8 mouse cellular contexts compared by ENCODE assay signal in the genomic region with DNA sequence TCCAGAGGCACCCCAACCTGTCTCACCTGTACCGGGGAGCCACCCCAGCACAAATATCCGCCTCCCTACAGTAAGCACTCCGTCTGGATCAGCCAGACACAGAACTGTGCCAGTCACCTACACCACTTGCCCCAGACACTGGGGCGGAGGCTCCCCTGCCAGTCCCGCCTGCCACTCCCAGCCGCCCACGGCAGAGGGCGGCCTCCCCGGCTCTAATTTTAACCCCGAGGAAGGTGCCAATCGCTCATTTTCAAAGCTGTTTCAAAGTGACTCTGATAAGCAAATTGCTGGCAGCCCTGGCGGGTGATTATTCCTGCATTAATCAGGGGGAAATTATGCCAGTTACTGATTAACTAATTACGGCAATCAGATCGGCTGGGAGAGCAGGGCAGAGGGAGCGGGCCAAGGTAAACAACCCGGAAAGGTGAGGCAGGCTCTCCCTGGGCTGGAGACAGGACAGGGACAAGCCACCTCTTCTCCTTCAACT. TPM values are rescaled to one million over a fixed set of nuclear protein-coding genes. Genes with fewer than 3 reads are reported as not detected.
A peak's percentile ranks its signal among the peaks of the same experiment; 100 is the strongest.
DNase-seq lines count a peak whose midpoint lies in the region; TF ChIP-seq lines count a peak whose summit lies in the region.

No protein-coding gene starts in this region.

- TF ChIP-seq CTCF in MEL (IDR thresholded peaks at IDR 0.05 in 2 of 3, conservative IDR thresholded peaks at IDR 0.05 in 1 of 3; ENCODE audit: control insufficient read depth in 1 of 3, insufficient read depth in 1 of 3, low read depth in 2 of 3, low read length in 3 of 3, poor library complexity in 1 of 3, severe bottlenecking in 1 of 3), result peak; percentile 26 to 61 (median 50); a peak in 5 of 6 replicates

- H3K36me3 ChIP-seq in MEL (ENCODE audit: control insufficient read depth in 1 of 2, insufficient read depth in 2 of 2, low read length in 2 of 2), result peaks cover 0 to 7% of the 10 kb centered on the region in 2 experiments; a peak in 2 of 4 replicates
- no peaks in the 10 kb centered on the region for H3K36me3 ChIP-seq in limb, embryonic 10.5 days

- H3K27me3 ChIP-seq in MEL (ENCODE audit: control insufficient read depth in 1 of 2, insufficient read depth in 2 of 2, low read length in 2 of 2), result no peaks in the 10 kb centered on the region
- H3K27me3 ChIP-seq in limb, embryonic 10.5 days (ENCODE audit: low read depth, poor library complexity, severe bottlenecking), result peaks cover 34% of the 10 kb centered on the region

- H3K27ac ChIP-seq in MEL (ENCODE audit: control insufficient read depth, low read depth, low read length), result no peak overlapping the region
- H3K27ac ChIP-seq in limb, embryonic 10.5 days, result no peak overlapping the region

- H3K9me3 ChIP-seq in MEL (replicated peaks; ENCODE audit: insufficient read depth, low read length), result no peaks in the 10 kb centered on the region
- H3K9me3 ChIP-seq in limb, embryonic 10.5 days (replicated peaks), result no peaks in the 10 kb centered on the region

- peak; percentile 48 for TF ChIP-seq RAD21 in MEL (IDR thresholded peaks at IDR 0.05; ENCODE audit: low read depth, low read length)

- intact Hi-C loops in heart, postnatal 14 days (cut with DNase I), result no loop called here

- H3K4me3 ChIP-seq in MEL (ENCODE audit: control insufficient read depth in 1 of 2, insufficient read depth in 1 of 2, low read depth in 2 of 2, low read length in 2 of 2), result peak overlapping the region in 1 of 2 experiments; percentile 39; a peak in 1 of 4 replicates
- no peak overlapping the region for H3K4me3 ChIP-seq in limb, embryonic 10.5 days

- TF ChIP-seq POLR2A in MEL (IDR thresholded peaks at IDR 0.05; ENCODE audit: control insufficient read depth in 1 of 2, insufficient read depth in 1 of 2, low read depth in 1 of 2, low read length in 2 of 2, poor library complexity in 1 of 2), result no peak

- no peaks in the 10 kb centered on the region for H3K79me2 ChIP-seq in MEL (ENCODE audit: control insufficient read depth, insufficient read depth, low read length, poor library complexity)

- DNase-seq in frontal cortex, postnatal 36 days (ENCODE audit: low spot score in 2 of 2), result peak; percentile 4 to 15
- DNase-seq in frontal cortex, postnatal 25 days (ENCODE audit: low spot score in 2 of 2), result no peak
- DNase-seq in MEL (ENCODE audit: low read depth, low spot score), result peak; percentile 53
- peak; percentile 29 for DNase-seq in cerebellum, postnatal 36 days
- peak; percentile 60 to 65 for DNase-seq in heart, postnatal 14 days
- peak; percentile 62 for DNase-seq in layer of hippocampus, adult 11-12 months (ENCODE audit: low spot score)
- peak; percentile 4 for DNase-seq in lung, postnatal 25 days (ENCODE audit: low spot score)
- no peak for DNase-seq in limb, embryonic 10.5 days (ENCODE audit: low spot score)

- peak; percentile 54 to 80; a peak in 3 of 4 replicates for TF ChIP-seq EP300 in MEL (IDR thresholded peaks at IDR 0.05; ENCODE audit: low read depth in 1 of 2, low read length in 2 of 2)

- WGBS in limb, embryonic 10.5 days, result 30% methylated on average over 16 of the region's 16 CpGs

- H3K4me1 ChIP-seq in MEL (ENCODE audit: control insufficient read depth in 1 of 2, insufficient read depth in 2 of 2, low read length in 2 of 2), result peaks cover 0 to 8% of the 10 kb centered on the region in 2 experiments; a peak in 2 of 4 replicates
- H3K4me1 ChIP-seq in limb, embryonic 10.5 days, result peaks cover 10% of the 10 kb centered on the region

- peak overlapping the region; percentile 29 for H3K9ac ChIP-seq in MEL (ENCODE audit: control insufficient read depth, low read depth, low read length, poor library complexity, severe bottlenecking)

TF ChIP-seq in MEL, 35 proteins besides CTCF, POLR2A, EP300 and RAD21:
- TF ChIP-seq CHD1 (IDR thresholded peaks at IDR 0.05; ENCODE audit: low read depth, low read length) (no peak), ETS1 (IDR thresholded peaks at IDR 0.05; ENCODE audit: low read depth, low read length) (peak; percentile 59), RCOR1 (IDR thresholded peaks at IDR 0.05; ENCODE audit: low read depth, low read length) (peak; percentile 75; the same call in 1 of the 2 replicates), MEF2A (IDR thresholded peaks at IDR 0.05; ENCODE audit: extremely low read depth, insufficient replicate concordance, low read depth, low read length, poor library complexity, severe bottlenecking) (peak; percentile 71; the same call in 1 of the 2 replicates), POLR2AphosphoS5 (IDR thresholded peaks at IDR 0.05; ENCODE audit: borderline replicate concordance, low read depth, low read length) (no peak), GATA1 (IDR thresholded peaks at IDR 0.05; ENCODE audit: low read depth, low read length) (peak; percentile 70), ELF1 (IDR thresholded peaks at IDR 0.05; ENCODE audit: low read depth, low read length) (no peak), TCF12 (IDR thresholded peaks at IDR 0.05; ENCODE audit: low read depth, low read length) (peak; percentile 63; the same call in 1 of the 2 replicates), MXI1 (IDR thresholded peaks at IDR 0.05; ENCODE audit: low read depth, low read length) (no peak), ZNF384 (IDR thresholded peaks at IDR 0.05; ENCODE audit: low read depth, low read length) (no peak), ZMIZ1 (IDR thresholded peaks at IDR 0.05; ENCODE audit: low read depth, low read length) (no peak), ZC3H11A (IDR thresholded peaks at IDR 0.05; ENCODE audit: low read depth, low read length) (0 out of 2 replicates have a peak, but pooled peaks have one; percentile 22), TAL1 (IDR thresholded peaks at IDR 0.05; ENCODE audit: low read length) (peak; percentile 20; the same call in 1 of the 2 replicates), MAX (IDR thresholded peaks at IDR 0.05; ENCODE audit: low read length) (no peak), BHLHE40 (IDR thresholded peaks at IDR 0.05; ENCODE audit: borderline replicate concordance, low read depth, low read length) (no peak), MAZ (IDR thresholded peaks at IDR 0.05; ENCODE audit: low read depth, low read length) (no peak), SMC3 (IDR thresholded peaks at IDR 0.05; ENCODE audit: low read depth, low read length) (peak; percentile 58), NRF1 (IDR thresholded peaks at IDR 0.05; ENCODE audit: insufficient read depth, low read depth, low read length, poor library complexity, severe bottlenecking) (no peak)
TF ChIP-seq in MEL: peak in this region for 8.

RNA-seq across cellular contexts. Expression of a gene that starts 41.1 kb away (rescaled TPM):
- 0.26 and 0.27 TPM in 2 replicates for total RNA-seq in MEL (2012; rRNA removed)
- 1 to 10 TPM in 1 of 2 experiments, not detected in 1; 2.3 TPM for polyA plus RNA-seq in MEL (2012; ENCODE audit: insufficient read depth in 1 of 2, insufficient read length in 2 of 2, low read depth in 1 of 2, low replicate concordance in 2 of 2, missing spikeins in 1 of 2)
- total RNA-seq in heart, postnatal 14 days (2021), result 10 to 100 TPM; 16.0 to 22.2 TPM
- 1.2 and 4.0 TPM in 2 replicates for polyA plus RNA-seq in limb, embryonic 10.5 days (2016; fragmentation: Nextera tagmentation; extraction: Ambion mirVana)

Comparison
In these comparisons a context has a peak if more than half of its experiments do, and no peak if none do; other contexts are left out.
1. DNase-seq: peak in frontal cortex, postnatal 36 days (2 of 2), MEL (single experiment), cerebellum, postnatal 36 days (2 of 2), heart, postnatal 14 days (2 of 2), layer of hippocampus, adult 11-12 months (single experiment) and lung, postnatal 25 days (single experiment); none in frontal cortex, postnatal 25 days (0 of 2) and limb, embryonic 10.5 days (single experiment).
2. RNA of a gene that starts 41.1 kb away (total RNA-seq): 16.0 to 22.2 TPM in heart, postnatal 14 days; 0.26 to 0.27 TPM in MEL; every median in the first group is over 10 times any median in the second.